Mouse (Mus musculus): ENCODE data around the gene Mark1. TPM values are rescaled to one million over a fixed set of nuclear protein-coding genes. Genes with fewer than 3 reads are reported as not detected.

The Mark1 gene
- polyA plus RNA-seq, 1 experiment = 2.2 TPM

DNA sequence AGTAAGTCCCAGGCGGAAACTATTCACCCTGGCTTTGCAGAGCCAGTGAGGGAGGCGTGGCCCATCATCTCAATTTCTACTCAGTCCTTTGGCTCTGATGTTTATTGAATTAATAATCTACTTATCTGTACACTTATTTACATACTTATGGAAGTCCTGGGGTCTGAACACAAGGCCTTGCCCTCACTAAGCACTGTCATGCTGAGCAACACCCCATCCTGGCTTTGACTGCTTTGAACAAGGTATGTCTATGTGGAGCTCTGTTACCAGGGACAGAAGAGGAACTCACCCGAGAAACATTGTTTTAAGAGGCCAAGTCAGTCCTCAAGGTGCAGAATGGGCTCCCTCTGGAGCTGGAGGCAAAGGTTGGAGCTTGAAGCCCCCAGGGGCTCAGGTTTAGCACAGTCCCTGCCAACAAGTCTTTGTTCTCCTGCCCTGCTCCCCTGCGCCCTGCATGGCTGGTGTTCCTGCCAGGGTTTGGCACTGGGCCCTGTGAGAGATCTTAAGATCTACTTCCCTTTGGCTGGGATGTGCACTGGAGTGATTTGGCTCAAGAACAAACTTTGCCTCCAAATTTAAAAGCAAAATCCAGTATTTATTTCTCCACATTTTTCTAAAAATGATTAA lies 129.3 kb downstream of the Mark1 start:
- peaks cover 62% of the 10 kb centered on the region for H3K4me1 ChIP-seq (ENCODE audit: control insufficient read depth, insufficient read depth, low read length)
- peak overlapping the region; percentile 87 for H3K27ac ChIP-seq (ENCODE audit: insufficient read depth, low read depth, low read length)
- 28% methylated on average over 4 of the region's 4 CpGs for WGBS
- H3K4me3 ChIP-seq (ENCODE audit: insufficient read depth, low read depth, low read length) = no peak overlapping the region
- TF ChIP-seq CTCF (conservative IDR thresholded peaks at IDR 0.05; ENCODE audit: insufficient read depth, insufficient read length, low read depth, low read length) = no peak
- no peak for TF ChIP-seq POLR2A (IDR thresholded peaks at IDR 0.05; ENCODE audit: low read depth, low read length)
- H3K27me3 ChIP-seq (replicated peaks; ENCODE audit: control insufficient read depth, insufficient read depth, low read length) = no peaks in the 10 kb centered on the region
- no peaks in the 10 kb centered on the region; the same call in 1 of the 2 replicates for H3K36me3 ChIP-seq (ENCODE audit: control insufficient read depth, insufficient read depth, low read length)
- peak; percentile 94 for DNase-seq

DNA sequence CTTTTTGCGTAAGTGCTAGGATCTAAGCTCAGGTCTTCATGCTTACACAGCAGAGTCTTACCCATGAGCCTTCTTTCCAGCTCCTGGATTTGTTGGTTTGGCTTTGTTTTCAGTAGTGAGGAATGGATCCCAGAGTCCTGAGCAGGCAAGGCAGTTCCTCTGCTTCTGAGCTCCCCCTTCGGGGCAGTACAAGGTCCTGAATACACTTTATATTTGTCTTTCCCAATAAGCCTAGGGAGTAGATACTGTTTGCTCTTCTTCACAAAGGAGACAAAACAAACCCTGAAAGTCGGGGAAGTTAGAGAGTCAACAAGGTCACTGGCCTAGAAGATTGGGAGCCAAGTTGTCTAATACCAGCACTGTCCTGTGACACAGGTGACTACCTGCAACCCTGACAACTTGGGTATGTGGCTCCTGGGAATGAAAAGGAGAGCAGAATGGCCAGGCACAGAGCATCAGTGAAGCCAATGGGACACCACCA lies 131.7 kb downstream of the Mark1 start:
- 53% methylated on average over 3 of the region's 3 CpGs for WGBS
- Histone ChIP-seq H3K27ac (ENCODE audit: insufficient read depth, low read depth, low read length) (0 out of 2 replicates have a peak overlapping the region, but pooled peaks have one; percentile 17), H3K27me3 (replicated peaks; ENCODE audit: control insufficient read depth, insufficient read depth, low read length) (no peaks in the 10 kb centered on the region), H3K4me1 (ENCODE audit: control insufficient read depth, insufficient read depth, low read length) (peaks cover 59% of the 10 kb centered on the region), H3K4me3 (ENCODE audit: insufficient read depth, low read depth, low read length) (no peak overlapping the region), H3K36me3 (ENCODE audit: control insufficient read depth, insufficient read depth, low read length) (no peaks in the 10 kb centered on the region)
- no peak for DNase-seq
- TF ChIP-seq POLR2A (IDR thresholded peaks at IDR 0.05; ENCODE audit: low read depth, low read length) (no peak), CTCF (conservative IDR thresholded peaks at IDR 0.05; ENCODE audit: insufficient read depth, insufficient read length, low read depth, low read length) (no peak; the same call in 1 of the 2 replicates)

DNA sequence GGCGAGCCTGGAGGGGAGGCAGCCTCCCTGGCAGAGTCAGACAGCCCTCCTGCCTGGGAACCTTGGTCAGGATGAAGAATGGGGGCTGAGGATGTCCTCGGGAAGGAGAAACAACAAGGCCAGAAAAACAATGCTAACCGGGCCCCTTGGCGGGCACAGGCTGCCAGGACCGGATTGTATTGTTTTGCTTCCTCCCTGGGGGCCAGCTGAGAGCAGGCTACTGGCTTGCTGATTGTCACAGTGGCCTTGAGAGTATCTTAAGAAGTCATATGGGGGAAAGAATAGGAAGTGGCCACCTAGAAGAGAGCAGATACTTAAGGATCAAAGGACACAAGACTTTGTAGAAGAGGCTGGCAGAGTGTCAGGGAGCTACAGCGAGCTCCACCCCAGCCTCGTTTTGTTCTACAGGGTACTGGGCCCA lies 135.0 kb downstream of the Mark1 start:
- DNase-seq = peak; percentile 77
- no peak overlapping the region for H3K4me3 ChIP-seq (ENCODE audit: insufficient read depth, low read depth, low read length)
- peaks cover 54% of the 10 kb centered on the region for H3K4me1 ChIP-seq (ENCODE audit: control insufficient read depth, insufficient read depth, low read length)
- TF ChIP-seq POLR2A (IDR thresholded peaks at IDR 0.05; ENCODE audit: low read depth, low read length) (no peak), CTCF (conservative IDR thresholded peaks at IDR 0.05; ENCODE audit: insufficient read depth, insufficient read length, low read depth, low read length) (no peak)
- WGBS = 35% methylated on average over 7 of the region's 7 CpGs
- peak overlapping the region; percentile 61 for H3K27ac ChIP-seq (ENCODE audit: insufficient read depth, low read depth, low read length)
- H3K27me3 ChIP-seq (replicated peaks; ENCODE audit: control insufficient read depth, insufficient read depth, low read length) = no peaks in the 10 kb centered on the region
- H3K36me3 ChIP-seq (ENCODE audit: control insufficient read depth, insufficient read depth, low read length) = no peaks in the 10 kb centered on the region

DNA sequence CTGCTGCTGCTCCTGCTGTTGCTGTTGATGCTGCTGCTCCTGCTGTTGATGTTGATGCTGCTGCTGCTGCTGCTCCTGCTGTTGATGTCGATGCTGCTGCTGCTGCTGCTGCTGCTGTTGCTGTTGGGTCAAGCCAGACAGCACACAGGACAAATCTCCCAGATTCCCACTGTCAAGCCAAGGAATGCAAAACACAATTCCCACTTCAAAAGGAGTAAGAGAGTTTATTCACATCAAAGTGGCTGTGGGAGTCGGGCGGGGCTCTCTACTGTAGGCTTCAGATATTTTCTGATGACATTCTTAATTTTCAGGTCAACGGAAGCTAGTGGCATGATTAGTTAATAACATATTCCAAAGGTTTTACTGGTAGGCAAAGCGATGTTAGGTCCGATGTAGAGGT lies 136.7 kb downstream of the Mark1 start:
- Histone ChIP-seq H3K4me3 (ENCODE audit: insufficient read depth, low read depth, low read length) (no peak overlapping the region), H3K36me3 (ENCODE audit: control insufficient read depth, insufficient read depth, low read length) (no peaks in the 10 kb centered on the region), H3K27me3 (replicated peaks; ENCODE audit: control insufficient read depth, insufficient read depth, low read length) (no peaks in the 10 kb centered on the region), H3K27ac (ENCODE audit: insufficient read depth, low read depth, low read length) (peak overlapping the region; percentile 53; the same call in 1 of the 2 replicates), H3K4me1 (ENCODE audit: control insufficient read depth, insufficient read depth, low read length) (peaks cover 50% of the 10 kb centered on the region)
- WGBS = 84% methylated on average over 6 of the region's 6 CpGs
- DNase-seq = no peak
- no peak for TF ChIP-seq CTCF (conservative IDR thresholded peaks at IDR 0.05; ENCODE audit: insufficient read depth, insufficient read length, low read depth, low read length)
- no peak for TF ChIP-seq POLR2A (IDR thresholded peaks at IDR 0.05; ENCODE audit: low read depth, low read length)

DNA sequence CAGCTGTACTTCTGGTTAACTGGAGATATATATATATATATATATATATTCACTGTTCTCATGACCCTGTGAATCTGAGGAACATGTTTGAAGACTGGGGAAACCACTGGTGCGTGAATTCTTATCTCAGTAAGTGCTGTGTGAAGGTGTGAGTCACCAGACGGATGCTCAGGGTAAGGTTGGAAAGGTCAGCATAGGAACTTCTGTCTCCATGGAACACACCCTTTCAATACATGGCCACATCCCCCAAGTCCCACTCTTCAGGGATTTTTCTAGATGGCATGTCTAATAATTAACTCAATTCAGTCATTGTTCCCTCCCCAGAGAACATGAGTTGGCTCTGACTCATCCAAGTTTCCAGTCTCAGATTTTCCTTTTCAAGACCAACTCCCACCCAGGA lies 137.8 kb downstream of the Mark1 start:
- no peak overlapping the region for H3K4me3 ChIP-seq (ENCODE audit: insufficient read depth, low read depth, low read length)
- DNase-seq = no peak
- no peaks in the 10 kb centered on the region for H3K36me3 ChIP-seq (ENCODE audit: control insufficient read depth, insufficient read depth, low read length)
- H3K27ac ChIP-seq (ENCODE audit: insufficient read depth, low read depth, low read length) = no peak overlapping the region
- TF ChIP-seq POLR2A (IDR thresholded peaks at IDR 0.05; ENCODE audit: low read depth, low read length) (no peak), CTCF (conservative IDR thresholded peaks at IDR 0.05; ENCODE audit: insufficient read depth, insufficient read length, low read depth, low read length) (no peak)
- 55% methylated on average over 2 of the region's 2 CpGs for WGBS
- no peaks in the 10 kb centered on the region for H3K27me3 ChIP-seq (replicated peaks; ENCODE audit: control insufficient read depth, insufficient read depth, low read length)
- H3K4me1 ChIP-seq (ENCODE audit: control insufficient read depth, insufficient read depth, low read length) = peaks cover 42% of the 10 kb centered on the region

DNA sequence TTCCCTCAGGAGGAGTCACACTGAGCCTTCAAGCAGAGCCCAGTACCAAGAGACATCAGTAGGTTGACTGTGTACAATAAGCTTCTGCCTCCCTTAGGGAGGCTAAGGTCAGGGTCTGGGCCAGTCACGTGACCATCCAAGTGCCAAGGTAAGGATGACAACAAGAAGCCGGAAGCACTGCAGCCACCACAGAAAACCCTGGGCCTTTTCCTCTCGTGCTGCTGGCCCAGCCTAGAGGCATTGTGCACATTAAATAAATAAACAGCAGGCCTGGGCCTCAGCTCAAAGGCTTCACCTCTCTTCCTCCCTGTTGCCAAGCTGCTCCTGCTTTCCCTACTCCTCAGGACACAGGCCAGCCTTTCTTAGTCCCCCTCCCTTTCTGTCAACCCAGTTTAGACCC lies 139.1 kb downstream of the Mark1 start:
- Histone ChIP-seq H3K27me3 (replicated peaks; ENCODE audit: control insufficient read depth, insufficient read depth, low read length) (no peaks in the 10 kb centered on the region), H3K4me1 (ENCODE audit: control insufficient read depth, insufficient read depth, low read length) (peaks cover 34% of the 10 kb centered on the region), H3K36me3 (ENCODE audit: control insufficient read depth, insufficient read depth, low read length) (no peaks in the 10 kb centered on the region), H3K27ac (ENCODE audit: insufficient read depth, low read depth, low read length) (no peak overlapping the region; the same call in 1 of the 2 replicates), H3K4me3 (ENCODE audit: insufficient read depth, low read depth, low read length) (no peak overlapping the region)
- TF ChIP-seq CTCF (conservative IDR thresholded peaks at IDR 0.05; ENCODE audit: insufficient read depth, insufficient read length, low read depth, low read length) = no peak
- DNase-seq = peak; percentile 48
- WGBS = 34% methylated on average over 3 of the region's 3 CpGs

DNA sequence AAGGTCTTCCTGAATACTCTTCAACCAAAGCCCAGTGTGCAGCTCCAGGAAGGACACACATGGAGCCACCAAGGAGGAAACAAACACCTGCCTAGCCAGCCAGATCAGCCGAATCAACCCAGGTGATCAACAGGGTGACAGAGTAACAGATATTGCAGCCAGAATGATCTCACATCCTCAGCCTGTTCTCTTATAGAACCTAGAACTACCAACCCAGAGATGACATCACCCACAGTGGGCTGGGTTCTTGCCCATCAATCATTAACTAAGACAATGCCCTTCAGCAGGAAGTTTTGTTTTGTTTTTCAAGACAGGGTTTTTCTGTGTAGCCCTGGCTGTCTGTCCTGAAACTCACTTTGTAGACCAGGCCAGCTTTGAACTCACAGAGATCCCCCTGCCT lies 141.1 kb downstream of the Mark1 start:
- Histone ChIP-seq H3K4me3 (ENCODE audit: insufficient read depth, low read depth, low read length) (no peak overlapping the region), H3K27ac (ENCODE audit: insufficient read depth, low read depth, low read length) (peak overlapping the region; percentile 44; the same call in 1 of the 2 replicates), H3K4me1 (ENCODE audit: control insufficient read depth, insufficient read depth, low read length) (peaks cover 30% of the 10 kb centered on the region), H3K27me3 (replicated peaks; ENCODE audit: control insufficient read depth, insufficient read depth, low read length) (no peaks in the 10 kb centered on the region), H3K36me3 (ENCODE audit: control insufficient read depth, insufficient read depth, low read length) (no peaks in the 10 kb centered on the region)
- TF ChIP-seq CTCF (conservative IDR thresholded peaks at IDR 0.05; ENCODE audit: insufficient read depth, insufficient read length, low read depth, low read length) (no peak), POLR2A (IDR thresholded peaks at IDR 0.05; ENCODE audit: low read depth, low read length) (no peak)
- 51% methylated on average over 1 of the region's 1 CpGs for WGBS
- DNase-seq = peak; percentile 85
